Mouse (Mus musculus): ENCODE measurements at regions not wholly inside any gene's neighbourhood (a gene's known extent, or its start where the extent isn't known, plus 50 kb on each side); places are given as distances from the start of the nearest gene placed in this dataset.

DNA sequence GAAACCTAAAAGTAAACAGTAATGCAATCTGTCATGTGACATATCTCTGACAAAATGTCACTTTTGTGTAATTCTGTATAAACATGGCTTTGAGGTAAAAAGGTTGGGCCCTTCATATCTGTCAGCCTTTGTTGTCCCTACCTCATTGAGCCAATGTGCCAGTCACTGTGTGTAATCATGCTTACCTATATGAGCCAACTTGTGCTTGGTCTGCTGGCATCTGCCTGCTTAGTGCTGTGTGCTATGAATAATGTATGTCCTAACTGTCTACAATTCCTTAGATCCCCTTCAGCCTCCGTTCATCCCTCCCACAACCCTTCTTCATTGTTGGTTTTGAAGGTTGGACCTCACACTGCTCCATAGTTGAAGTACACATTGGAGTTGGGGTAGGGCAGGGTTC lies 86.9 kb upstream of the Olig3 start:
- H3K27ac ChIP-seq (ENCODE audit: low read depth, low read length), result no peak overlapping the region
- H3K4me3 ChIP-seq (ENCODE audit: low read depth, low read length), result no peak overlapping the region
- no peak overlapping the region for H3K4me2 ChIP-seq (ENCODE audit: low read length)
- DNase-seq (ENCODE audit: low spot score), result no peak
- 47% methylated on average over 1 of the region's 1 CpGs for WGBS
- no peaks in the 10 kb centered on the region for H3K9me3 ChIP-seq (replicated peaks; ENCODE audit: control insufficient read depth, low read length)
- no peak overlapping the region for H3K9ac ChIP-seq (ENCODE audit: low read length)
- ATAC-seq, result no peak
- H3K4me1 ChIP-seq (ENCODE audit: control insufficient read depth, insufficient read depth, low read length), result no peaks in the 10 kb centered on the region
- no peaks in the 10 kb centered on the region for H3K27me3 ChIP-seq (replicated peaks; ENCODE audit: control insufficient read depth, insufficient read depth, low read length)
- H3K36me3 ChIP-seq (ENCODE audit: control insufficient read depth, insufficient read depth, low read length), result no peaks in the 10 kb centered on the region

DNA sequence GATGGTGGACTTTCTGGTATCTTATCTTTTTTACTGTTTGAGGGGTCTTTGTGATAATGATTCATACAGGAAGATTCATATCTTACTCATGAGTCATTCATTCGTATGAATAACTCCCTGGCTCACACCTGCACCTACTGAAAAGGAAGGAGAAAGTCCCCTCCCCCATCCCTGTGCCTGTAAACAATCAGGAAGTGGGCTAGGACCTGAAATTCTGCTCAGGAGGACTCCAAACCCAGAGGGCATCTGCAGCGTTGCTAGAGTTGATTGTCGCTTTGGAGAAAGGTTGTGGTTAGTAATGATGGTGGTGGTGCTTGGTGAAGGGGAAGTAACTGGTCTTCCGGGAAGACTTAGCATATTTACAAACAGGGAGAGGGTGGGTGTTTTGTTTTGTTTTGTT lies 88.3 kb upstream of the Olig3 start:
- WGBS, result 86% methylated on average over 4 of the region's 4 CpGs
- H3K9me3 ChIP-seq (replicated peaks; ENCODE audit: control insufficient read depth, low read length), result no peaks in the 10 kb centered on the region
- no peak overlapping the region for H3K9ac ChIP-seq (ENCODE audit: low read length)
- H3K4me1 ChIP-seq (ENCODE audit: control insufficient read depth, insufficient read depth, low read length), result no peaks in the 10 kb centered on the region
- DNase-seq (ENCODE audit: low spot score) (no peak), ATAC-seq (no peak)
- H3K4me2 ChIP-seq (ENCODE audit: low read length), result no peak overlapping the region
- H3K27ac ChIP-seq (ENCODE audit: low read depth, low read length), result no peak overlapping the region
- H3K27me3 ChIP-seq (replicated peaks; ENCODE audit: control insufficient read depth, insufficient read depth, low read length), result no peaks in the 10 kb centered on the region
- H3K36me3 ChIP-seq (ENCODE audit: control insufficient read depth, insufficient read depth, low read length), result no peaks in the 10 kb centered on the region
- no peak overlapping the region for H3K4me3 ChIP-seq (ENCODE audit: low read depth, low read length)

DNA sequence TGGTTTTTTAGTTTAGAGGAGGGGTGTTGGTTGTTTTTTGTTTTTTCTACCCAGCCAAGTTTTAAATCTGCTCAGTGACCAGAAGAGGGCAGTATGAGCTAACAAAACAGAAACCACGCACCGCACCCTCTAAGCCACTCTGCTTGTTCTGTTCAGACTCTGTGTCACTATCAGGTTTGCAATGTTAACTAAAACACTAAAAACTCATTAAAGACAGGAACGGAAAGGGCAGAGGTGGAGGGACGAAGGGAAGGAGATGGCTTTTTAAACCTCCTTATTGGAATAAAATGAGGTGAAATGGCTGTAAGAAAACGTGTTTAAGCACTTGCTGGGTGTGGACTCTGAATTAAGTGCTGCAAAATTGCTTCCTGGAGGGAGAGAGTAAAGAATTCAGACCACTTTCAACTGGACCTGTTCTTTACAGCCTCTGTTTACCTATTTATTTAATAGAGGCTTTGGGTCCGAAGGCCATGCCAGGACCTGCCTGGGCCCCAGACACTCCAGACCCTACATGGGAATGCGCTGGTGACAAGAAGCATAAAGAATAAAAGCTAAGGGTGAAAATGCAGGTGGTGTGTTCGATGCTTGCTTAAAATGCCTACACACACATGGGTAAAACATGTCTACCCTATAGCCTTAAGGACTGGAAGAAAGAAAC lies 116.1 kb upstream of the Olig3 start:
- 38% methylated on average over 8 of the region's 8 CpGs for WGBS
- Histone ChIP-seq H3K27me3 (replicated peaks; ENCODE audit: control insufficient read depth, insufficient read depth, low read length) (no peaks in the 10 kb centered on the region), H3K27ac (ENCODE audit: low read depth, low read length) (no peak overlapping the region), H3K4me3 (ENCODE audit: low read depth, low read length) (no peak overlapping the region), H3K36me3 (ENCODE audit: control insufficient read depth, insufficient read depth, low read length) (no peaks in the 10 kb centered on the region), H3K9ac (ENCODE audit: low read length) (no peak overlapping the region), H3K4me2 (ENCODE audit: low read length) (no peak overlapping the region), H3K4me1 (ENCODE audit: control insufficient read depth, insufficient read depth, low read length) (no peaks in the 10 kb centered on the region), H3K9me3 (replicated peaks; ENCODE audit: control insufficient read depth, low read length) (no peaks in the 10 kb centered on the region)
- DNase-seq (ENCODE audit: low spot score) (peak; percentile 86), ATAC-seq (peak; percentile 88)

DNA sequence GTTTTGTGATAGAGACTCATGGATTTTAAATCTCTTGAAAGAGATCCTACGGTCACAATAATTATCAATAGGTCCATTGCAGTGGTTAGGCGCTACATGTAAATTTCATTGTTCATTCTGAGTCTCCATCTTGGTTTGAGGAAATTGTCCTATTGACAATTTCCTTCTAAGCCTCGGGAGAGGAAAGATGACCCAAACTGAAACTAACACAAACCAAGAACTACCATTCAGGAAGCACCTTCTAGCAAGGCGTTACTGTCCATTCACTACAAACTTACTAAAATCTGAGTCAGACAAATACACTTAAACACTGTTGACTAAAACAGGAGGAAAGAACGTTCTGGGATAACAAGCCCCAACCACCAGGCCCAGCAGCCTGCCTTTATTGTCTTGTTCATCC lies 140.1 kb upstream of the Olig3 start:
- DNase-seq (ENCODE audit: low spot score), result no peak
- no peak overlapping the region for H3K9ac ChIP-seq (ENCODE audit: low read length)
- H3K4me2 ChIP-seq (ENCODE audit: low read length), result no peak overlapping the region
- H3K4me3 ChIP-seq (ENCODE audit: low read depth, low read length), result no peak overlapping the region
- H3K9me3 ChIP-seq (replicated peaks; ENCODE audit: control insufficient read depth, low read length), result no peaks in the 10 kb centered on the region
- H3K27ac ChIP-seq (ENCODE audit: low read depth, low read length), result no peak overlapping the region
- 87% methylated on average over 5 of the region's 5 CpGs for WGBS
- no peaks in the 10 kb centered on the region for H3K27me3 ChIP-seq (replicated peaks; ENCODE audit: control insufficient read depth, insufficient read depth, low read length)
- H3K36me3 ChIP-seq (ENCODE audit: control insufficient read depth, insufficient read depth, low read length), result no peaks in the 10 kb centered on the region
- no peaks in the 10 kb centered on the region for H3K4me1 ChIP-seq (ENCODE audit: control insufficient read depth, insufficient read depth, low read length)
- no peak for ATAC-seq

DNA sequence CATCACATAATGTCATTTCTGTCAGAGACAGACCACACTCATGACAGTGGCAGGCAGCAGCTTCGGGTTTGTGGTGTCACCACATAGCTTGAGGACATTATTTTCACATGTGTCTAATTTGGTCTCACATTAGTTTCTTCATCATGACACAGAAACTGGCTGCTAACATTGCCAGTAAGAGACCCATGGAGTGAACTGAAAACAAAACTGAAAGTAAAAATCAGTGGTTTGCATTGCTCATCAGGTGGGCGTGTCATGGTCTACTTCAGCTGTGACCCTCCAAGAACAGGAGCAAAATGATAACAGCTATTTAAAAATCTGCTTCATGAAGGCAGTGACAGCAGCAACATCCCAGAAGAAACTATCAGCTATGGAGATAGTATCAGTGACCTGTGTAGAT lies 146.6 kb upstream of the Olig3 start:
- WGBS, result 91% methylated on average over 2 of the region's 2 CpGs
- Histone ChIP-seq H3K9me3 (replicated peaks; ENCODE audit: control insufficient read depth, low read length) (no peaks in the 10 kb centered on the region), H3K4me3 (ENCODE audit: low read depth, low read length) (no peak overlapping the region), H3K4me2 (ENCODE audit: low read length) (no peak overlapping the region), H3K4me1 (ENCODE audit: control insufficient read depth, insufficient read depth, low read length) (0 out of 2 replicates have a peak, but pooled peaks cover 4% of the 10 kb centered on the region), H3K36me3 (ENCODE audit: control insufficient read depth, insufficient read depth, low read length) (no peaks in the 10 kb centered on the region), H3K9ac (ENCODE audit: low read length) (no peak overlapping the region), H3K27me3 (replicated peaks; ENCODE audit: control insufficient read depth, insufficient read depth, low read length) (no peaks in the 10 kb centered on the region), H3K27ac (ENCODE audit: low read depth, low read length) (no peak overlapping the region)
- DNase-seq (ENCODE audit: low spot score) (no peak), ATAC-seq (no peak)

DNA sequence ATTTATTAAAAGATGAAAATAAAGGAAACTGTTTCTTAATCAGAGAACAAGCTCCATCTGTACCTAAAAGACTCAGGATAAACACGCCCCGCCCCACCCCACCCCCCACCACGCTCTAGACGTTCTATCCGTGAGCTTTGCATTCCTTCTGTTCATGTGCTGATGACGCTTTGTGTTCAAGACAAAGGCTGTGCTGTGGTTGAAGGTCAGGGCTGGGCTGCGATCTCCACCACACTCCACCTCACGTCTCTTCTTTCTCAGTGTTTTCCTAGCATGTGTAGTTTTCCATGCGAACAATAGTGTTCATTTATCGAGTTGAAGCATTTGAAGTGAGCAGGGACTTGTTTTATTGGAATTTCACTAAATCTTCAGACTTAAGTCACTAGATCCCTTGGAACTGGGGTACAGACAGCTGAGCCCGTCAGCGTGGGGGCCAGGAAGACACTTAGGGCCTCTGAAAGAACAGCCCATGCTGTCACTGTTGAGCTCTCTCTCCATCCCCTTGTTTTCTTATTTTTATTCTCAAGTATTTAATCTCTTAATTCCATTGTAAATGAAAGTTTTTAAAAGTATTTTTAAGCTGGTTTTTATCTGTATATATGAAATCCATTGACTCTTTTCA lies 148.1 kb upstream of the Olig3 start:
- ATAC-seq (peak; percentile 54; the same call in 1 of the 2 replicates), DNase-seq (ENCODE audit: low spot score) (peak; percentile 12)
- H3K27ac ChIP-seq (ENCODE audit: low read depth, low read length), result no peak overlapping the region
- H3K9ac ChIP-seq (ENCODE audit: low read length), result no peak overlapping the region
- no peaks in the 10 kb centered on the region for H3K36me3 ChIP-seq (ENCODE audit: control insufficient read depth, insufficient read depth, low read length)
- peak overlapping the region; percentile 29 for H3K4me2 ChIP-seq (ENCODE audit: low read length)
- no peak overlapping the region for H3K4me3 ChIP-seq (ENCODE audit: low read depth, low read length)
- H3K4me1 ChIP-seq (ENCODE audit: control insufficient read depth, insufficient read depth, low read length), result 0 out of 2 replicates have a peak, but pooled peaks cover 4% of the 10 kb centered on the region
- 4% methylated on average over 12 of the region's 12 CpGs for WGBS
- H3K9me3 ChIP-seq (replicated peaks; ENCODE audit: control insufficient read depth, low read length), result no peaks in the 10 kb centered on the region
- H3K27me3 ChIP-seq (replicated peaks; ENCODE audit: control insufficient read depth, insufficient read depth, low read length), result no peaks in the 10 kb centered on the region

DNA sequence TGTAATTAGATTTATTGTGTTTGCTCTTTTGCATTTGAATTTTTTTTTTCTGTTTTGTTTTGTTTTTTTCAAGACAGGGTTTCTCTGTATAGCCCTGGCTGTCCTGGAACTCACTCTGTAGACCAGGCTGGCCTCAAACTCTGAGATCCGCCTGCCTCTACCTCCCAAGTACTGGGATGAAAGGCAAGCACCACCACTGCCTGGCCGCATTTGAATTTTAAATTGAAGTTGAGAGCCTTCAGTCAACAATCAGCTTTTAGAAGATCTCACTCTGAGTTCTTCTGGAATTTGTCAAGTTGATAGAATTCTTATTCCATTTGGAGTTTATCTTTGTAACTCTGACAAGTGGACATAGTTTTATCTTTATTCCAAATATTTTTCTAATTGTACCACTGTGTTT lies 148.8 kb upstream of the Olig3 start:
- Histone ChIP-seq H3K4me1 (ENCODE audit: control insufficient read depth, insufficient read depth, low read length) (0 out of 2 replicates have a peak, but pooled peaks cover 4% of the 10 kb centered on the region), H3K9ac (ENCODE audit: low read length) (no peak overlapping the region), H3K27me3 (replicated peaks; ENCODE audit: control insufficient read depth, insufficient read depth, low read length) (no peaks in the 10 kb centered on the region), H3K4me3 (ENCODE audit: low read depth, low read length) (no peak overlapping the region), H3K4me2 (ENCODE audit: low read length) (no peak overlapping the region), H3K36me3 (ENCODE audit: control insufficient read depth, insufficient read depth, low read length) (no peaks in the 10 kb centered on the region), H3K9me3 (replicated peaks; ENCODE audit: control insufficient read depth, low read length) (no peaks in the 10 kb centered on the region), H3K27ac (ENCODE audit: low read depth, low read length) (no peak overlapping the region)
- ATAC-seq (no peak), DNase-seq (ENCODE audit: low spot score) (no peak)
- WGBS, result 60% methylated on average over 2 of the region's 2 CpGs

DNA sequence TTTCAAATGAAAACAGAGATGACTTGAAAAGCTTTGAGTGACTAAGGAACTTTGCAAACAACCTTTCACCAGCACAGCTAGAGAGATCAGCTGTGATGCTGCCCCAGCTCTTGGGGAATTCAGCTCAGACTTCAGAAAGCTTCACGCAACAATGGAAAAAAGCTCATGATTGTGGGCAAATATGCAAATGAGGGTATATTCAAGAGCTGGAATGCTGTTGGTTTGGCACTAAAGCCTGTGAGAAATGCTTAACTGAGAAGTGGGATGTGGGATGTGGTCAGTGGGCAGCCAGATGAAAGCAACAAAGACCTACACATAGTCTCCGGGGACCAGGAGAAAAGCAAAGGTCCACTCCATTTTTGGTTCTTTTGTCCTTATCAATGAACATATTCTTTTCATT lies 156.0 kb upstream of the Olig3 start:
- Histone ChIP-seq H3K9me3 (replicated peaks; ENCODE audit: control insufficient read depth, low read length) (no peaks in the 10 kb centered on the region), H3K4me1 (ENCODE audit: control insufficient read depth, insufficient read depth, low read length) (no peaks in the 10 kb centered on the region), H3K4me3 (ENCODE audit: low read depth, low read length) (no peak overlapping the region), H3K27me3 (replicated peaks; ENCODE audit: control insufficient read depth, insufficient read depth, low read length) (no peaks in the 10 kb centered on the region), H3K27ac (ENCODE audit: low read depth, low read length) (no peak overlapping the region), H3K9ac (ENCODE audit: low read length) (no peak overlapping the region), H3K36me3 (ENCODE audit: control insufficient read depth, insufficient read depth, low read length) (no peaks in the 10 kb centered on the region), H3K4me2 (ENCODE audit: low read length) (no peak overlapping the region)
- WGBS, result 37% methylated on average over 2 of the region's 2 CpGs
- peak; percentile 25 for DNase-seq (ENCODE audit: low spot score)
- ATAC-seq, result no peak

DNA sequence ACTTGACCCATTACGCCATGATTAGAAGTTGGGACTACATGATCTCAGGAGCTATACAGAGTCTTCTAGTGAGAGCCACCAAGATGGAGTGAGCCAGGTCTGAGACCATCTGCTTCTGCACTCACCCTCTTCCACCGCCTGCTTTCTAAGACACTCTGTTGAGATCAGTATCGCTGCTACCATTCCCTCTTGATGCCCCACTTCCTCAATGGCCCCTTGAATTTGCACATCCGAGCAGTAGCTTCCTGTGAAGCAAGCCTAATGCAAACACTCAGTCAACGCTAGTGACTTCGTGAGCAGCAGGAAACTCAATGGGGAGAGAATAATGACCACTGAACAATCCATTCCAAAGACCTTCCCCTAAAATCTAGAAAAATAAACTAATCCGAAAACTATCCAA lies 160.7 kb upstream of the Olig3 start:
- DNase-seq (ENCODE audit: low spot score) (no peak), ATAC-seq (no peak)
- Histone ChIP-seq H3K4me1 (ENCODE audit: control insufficient read depth, insufficient read depth, low read length) (no peaks in the 10 kb centered on the region), H3K4me3 (ENCODE audit: low read depth, low read length) (no peak overlapping the region), H3K4me2 (ENCODE audit: low read length) (no peak overlapping the region), H3K36me3 (ENCODE audit: control insufficient read depth, insufficient read depth, low read length) (no peaks in the 10 kb centered on the region), H3K9ac (ENCODE audit: low read length) (no peak overlapping the region), H3K9me3 (replicated peaks; ENCODE audit: control insufficient read depth, low read length) (no peaks in the 10 kb centered on the region), H3K27ac (ENCODE audit: low read depth, low read length) (no peak overlapping the region), H3K27me3 (replicated peaks; ENCODE audit: control insufficient read depth, insufficient read depth, low read length) (no peaks in the 10 kb centered on the region)
- 85% methylated on average over 7 of the region's 7 CpGs for WGBS
